Mouse (Mus musculus) MEL (cell line): ENCODE results near the gene Lrrc46.

Experiments used
- CHD2 ChIP-seq: IDR thresholded peaks from 2 replicates; pipeline ENCODE4 v1.6.1; 2011; ENCODE audit warnings: low read length, improper control_type of control experiment
- CTCF ChIP-seq, 3 experiments: IDR thresholded peaks in 2 of 3; conservative IDR thresholded peaks in 1 of 3; 2 replicates each; pipeline ENCODE4 v1.5.1; 2011 to 2012; ENCODE audit warnings: low read length in 3 of 3, low read depth in 2 of 3, mild to moderate bottlenecking in 2 of 3, improper control_type of control experiment in 1 of 3, inconsistent platforms in 1 of 3, mixed read lengths in 1 of 3, moderate library complexity in 1 of 3; ENCODE audit not compliant: control insufficient read depth in 1 of 3, insufficient read depth in 1 of 3, poor library complexity in 1 of 3, severe bottlenecking in 1 of 3
- GABPA ChIP-seq: IDR thresholded peaks from 2 replicates; pipeline ENCODE4 v1.6.1; 2012; ENCODE audit warnings: low read depth, mild to moderate bottlenecking, inconsistent platforms, low read length, improper control_type of control experiment, moderate library complexity
- HCFC1 ChIP-seq: IDR thresholded peaks from 2 replicates; pipeline ENCODE4 v1.6.1; 2012; ENCODE audit warnings: low read depth, mild to moderate bottlenecking, inconsistent platforms, low read length, improper control_type of control experiment, moderate library complexity
- MAX ChIP-seq: IDR thresholded peaks from 2 replicates; pipeline ENCODE4 v1.6.1; 2011; ENCODE audit warnings: low read length, improper control_type of control experiment
- MXI1 ChIP-seq: IDR thresholded peaks from 2 replicates; pipeline ENCODE4 v1.6.1; 2011; ENCODE audit warnings: mild to moderate bottlenecking, low read depth, low read length, improper control_type of control experiment
- POLR2A ChIP-seq, 2 experiments: IDR thresholded peaks; 2 replicates each; pipeline ENCODE4 v1.6.1; 2011 to 2012; ENCODE audit warnings: low read length in 2 of 2, mild to moderate bottlenecking in 2 of 2, control low read depth in 1 of 2, improper control_type of control experiment in 1 of 2, low read depth in 1 of 2, moderate library complexity in 1 of 2; ENCODE audit not compliant: control insufficient read depth in 1 of 2, insufficient read depth in 1 of 2, poor library complexity in 1 of 2
- RAD21 ChIP-seq: IDR thresholded peaks from 2 replicates; pipeline ENCODE4 v1.6.1; 2011; ENCODE audit warnings: mild to moderate bottlenecking, low read depth, low read length, improper control_type of control experiment
- TAL1 ChIP-seq: IDR thresholded peaks from 2 replicates; pipeline ENCODE4 v1.6.1; 2012; ENCODE audit warnings: mild to moderate bottlenecking, inconsistent platforms, low read length, moderate library complexity, mixed read lengths
- UBTF ChIP-seq: IDR thresholded peaks from 2 replicates; pipeline ENCODE4 v1.6.1; 2012; ENCODE audit warnings: low read depth, mild to moderate bottlenecking, inconsistent platforms, low read length, improper control_type of control experiment, moderate library complexity, borderline replicate concordance; ENCODE audit not compliant: insufficient read depth
- USF1 ChIP-seq: IDR thresholded peaks from 2 replicates; pipeline ENCODE4 v1.6.1; 2014; ENCODE audit warnings: low read depth, mild to moderate bottlenecking, inconsistent platforms, low read length, improper control_type of control experiment, moderate library complexity
- ZC3H11A ChIP-seq: IDR thresholded peaks from 2 replicates; pipeline ENCODE4 v1.6.1; 2012; ENCODE audit warnings: low read depth, mild to moderate bottlenecking, inconsistent platforms, low read length, improper control_type of control experiment

- peak; percentile 49 to 96 (median 73) for TF ChIP-seq CTCF (IDR thresholded peaks at IDR 0.05 in 2 of 3, conservative IDR thresholded peaks at IDR 0.05 in 1 of 3; ENCODE audit: control insufficient read depth in 1 of 3, insufficient read depth in 1 of 3, low read depth in 2 of 3, low read length in 3 of 3, poor library complexity in 1 of 3, severe bottlenecking in 1 of 3)
- no peak for TF ChIP-seq POLR2A (IDR thresholded peaks at IDR 0.05; ENCODE audit: control insufficient read depth in 1 of 2, insufficient read depth in 1 of 2, low read depth in 1 of 2, low read length in 2 of 2, poor library complexity in 1 of 2)
- no peak for TF ChIP-seq GABPA
- TF ChIP-seq USF1 = 0 out of 2 replicates have a peak, but pooled peaks have one; percentile 32
- no peak for TF ChIP-seq CHD2
- no peak for TF ChIP-seq TAL1
- 0 out of 2 replicates have a peak, but pooled peaks have one; percentile 33 for TF ChIP-seq MXI1
- TF ChIP-seq UBTF = no peak
- TF ChIP-seq MAX = peak; percentile 60
- peak; percentile 46; the same call in 1 of the 2 replicates for TF ChIP-seq HCFC1
- peak; percentile 80 for TF ChIP-seq ZC3H11A
- peak; percentile 90 for TF ChIP-seq RAD21
Observed at GRCm38 (mm10) chr11:97072533-97072932, 31.3 kb upstream of the Lrrc46 start.
